Mouse (Mus musculus) adrenal gland, adult 2 months (tissue): ENCODE measurements around the gene Pla2g2e. TPM values are rescaled to one million over a fixed set of nuclear protein-coding genes. Genes with fewer than 3 reads are reported as not detected.
"Not testable (repeated sequence)": the region's sequence is repeated elsewhere in the genome, so short reads cannot be mapped to it uniquely, and the experiment has no call there.

ENCODE experiments used
- DNase-seq: peaks from one replicate; pipeline ENCODE4 v3.0.0; 2021
- polyA plus RNA-seq: library from polyadenylated mRNA; depleted of rRNA; stranded (reverse); fragments of >200 nt; gene quantifications from 2 replicates; pipeline ENCODE4 v1.2.3, GENCODE M21; 2012; rRNA removed
- total RNA-seq, 2 experiments: library from RNA; stranded (reverse); gene quantifications; 2 replicates each; pipeline ENCODE4 v1.2.3; 2021

The Pla2g2e gene
- total and polyA plus RNA-seq, 3 experiments: 1.4 to 4.6 (median 1.4) TPM

GRCm38 (mm10) chr4:138882179-138882578 lies 4.4 kb downstream of the Pla2g2e start:
- no peak for DNase-seq

GRCm38 (mm10) chr4:138884261-138884660 lies 6.5 kb downstream of the Pla2g2e start:
- peak; percentile 78 for DNase-seq

GRCm38 (mm10) chr4:138889165-138889564 lies 11.4 kb downstream of the Pla2g2e start:
- DNase-seq: no peak

GRCm38 (mm10) chr4:138889635-138890034 lies 11.9 kb downstream of the Pla2g2e start:
- DNase-seq: no peak

- DNase-seq: no peak
Observed at GRCm38 (mm10) chr4:138892655-138893054, 14.9 kb downstream of the Pla2g2e start.

GRCm38 (mm10) chr4:138893789-138894188 lies 16.0 kb downstream of the Pla2g2e start:
- DNase-seq: not testable (repeated sequence)

- DNase-seq: no peak
Observed at GRCm38 (mm10) chr4:138899361-138899760, 21.6 kb downstream of the Pla2g2e start.

GRCm38 (mm10) chr4:138905624-138906337 lies 28.0 kb downstream of the Pla2g2e start:
- no peak for DNase-seq

GRCm38 (mm10) chr4:138913141-138913787 lies 35.5 kb downstream of the Pla2g2e start:
- DNase-seq: no peak

- peak; percentile 97 for DNase-seq
Observed at GRCm38 (mm10) chr4:138913797-138914196, 36.1 kb downstream of the Pla2g2e start, which contains the start of gene Otud3. Gene Otud3 (minus strand): TSS chr4:138913945.

- DNase-seq: no peak
Observed at GRCm38 (mm10) chr4:138917282-138917681, 39.5 kb downstream of the Pla2g2e start.

- DNase-seq: no peak
Observed at GRCm38 (mm10) chr4:138921254-138922130, 43.8 kb downstream of the Pla2g2e start.

GRCm38 (mm10) chr4:138922131-138922459 lies 44.4 kb downstream of the Pla2g2e start:
- peak; percentile 93 for DNase-seq

- DNase-seq: no peak
Observed at GRCm38 (mm10) chr4:138925561-138925960, 47.8 kb downstream of the Pla2g2e start.

Other genes with a start within 250 kb of the Pla2g2e start
- not detected for gene Vwa5b1, start 242.1 kb upstream of the Pla2g2e start, total RNA-seq
- not detected in 2 replicates for gene Vwa5b1, start 242.1 kb upstream of the Pla2g2e start, polyA plus RNA-seq
- under 1 TPM in 1 of 2 experiments, not detected in 1; 0.24 TPM for gene Pla2g2c, start 153.2 kb upstream of the Pla2g2e start, total RNA-seq
- 0.30 and 0.32 TPM in 2 replicates for gene Pla2g2c, start 153.2 kb upstream of the Pla2g2e start, polyA plus RNA-seq
- gene Ubxn10, start 140.8 kb upstream of the Pla2g2e start, total RNA-seq: 1 to 10 TPM in 1 of 2 experiments, under 1 TPM in 1; 0.52 to 1.6 TPM
- 1.9 and 2.0 TPM in 2 replicates for gene Ubxn10, start 140.8 kb upstream of the Pla2g2e start, polyA plus RNA-seq
- 10 to 100 TPM; 20.6 to 34.4 TPM for gene Pla2g2f, start 120.3 kb upstream of the Pla2g2e start, total RNA-seq
- 54.0 and 67.7 TPM in 2 replicates for gene Pla2g2f, start 120.3 kb upstream of the Pla2g2e start, polyA plus RNA-seq
- gene Pla2g2d, start 102.2 kb upstream of the Pla2g2e start, total RNA-seq: 1 to 10 TPM; 2.3 to 2.9 TPM
- gene Pla2g2d, start 102.2 kb upstream of the Pla2g2e start, polyA plus RNA-seq: 1.3 and 1.4 TPM in 2 replicates
- gene Pla2g5, start 14.5 kb upstream of the Pla2g2e start, total RNA-seq: 10 to 100 TPM; 13.1 TPM
- gene Pla2g5, start 14.5 kb upstream of the Pla2g2e start, polyA plus RNA-seq: 88.3 and 101 TPM in 2 replicates
- gene Gm13030, start 4.0 kb upstream of the Pla2g2e start, total RNA-seq: not detected
- not detected in 2 replicates for gene Gm13030, start 4.0 kb upstream of the Pla2g2e start, polyA plus RNA-seq
- 10 to 100 TPM in 1 of 2 experiments, 1 to 10 TPM in 1; 9.8 to 11.3 TPM for gene Otud3, start 36.0 kb downstream of the Pla2g2e start, total RNA-seq
- gene Otud3, start 36.0 kb downstream of the Pla2g2e start, polyA plus RNA-seq: 5.6 TPM in 2 replicates
- gene Rnf186, start 89.2 kb downstream of the Pla2g2e start, total RNA-seq: not detected
- 0.10 TPM in 1 of 2 replicates, not detected in the other for gene Rnf186, start 89.2 kb downstream of the Pla2g2e start, polyA plus RNA-seq
- gene Tmco4, start 94.9 kb downstream of the Pla2g2e start, total RNA-seq: 10 to 100 TPM; 13.2 to 17.0 TPM
- 14.4 and 15.4 TPM in 2 replicates for gene Tmco4, start 94.9 kb downstream of the Pla2g2e start, polyA plus RNA-seq
- under 1 TPM; 0.14 to 0.41 TPM for gene Htr6, start 197.6 kb downstream of the Pla2g2e start, total RNA-seq
- gene Htr6, start 197.6 kb downstream of the Pla2g2e start, polyA plus RNA-seq: 1.1 and 1.3 TPM in 2 replicates
- 10 to 100 TPM; 44.0 to 64.4 TPM for gene Nbl1, start 215.1 kb downstream of the Pla2g2e start, total RNA-seq
- gene Nbl1, start 215.1 kb downstream of the Pla2g2e start, polyA plus RNA-seq: 135 and 182 TPM in 2 replicates